Mouse (Mus musculus) cortical plate, adult 2 months (tissue): ENCODE measurements around the gene Map3k20.

Experiments
- CTCF ChIP-seq: fragments of 200-500 bp; IDR thresholded peaks from 2 replicates; pipeline ENCODE4 v1.5.1; 2011; ENCODE audit warnings: mild to moderate bottlenecking, control low read depth, low read length; ENCODE audit not compliant: insufficient read depth; ENCODE audit errors: extremely low read depth
- POLR2A ChIP-seq: fragments of 200-500 bp; IDR thresholded peaks from 2 replicates; pipeline ENCODE4 v1.6.1; 2011; ENCODE audit warnings: mild to moderate bottlenecking, low read length, control low read depth; ENCODE audit not compliant: insufficient read depth; ENCODE audit errors: extremely low read depth

DNA sequence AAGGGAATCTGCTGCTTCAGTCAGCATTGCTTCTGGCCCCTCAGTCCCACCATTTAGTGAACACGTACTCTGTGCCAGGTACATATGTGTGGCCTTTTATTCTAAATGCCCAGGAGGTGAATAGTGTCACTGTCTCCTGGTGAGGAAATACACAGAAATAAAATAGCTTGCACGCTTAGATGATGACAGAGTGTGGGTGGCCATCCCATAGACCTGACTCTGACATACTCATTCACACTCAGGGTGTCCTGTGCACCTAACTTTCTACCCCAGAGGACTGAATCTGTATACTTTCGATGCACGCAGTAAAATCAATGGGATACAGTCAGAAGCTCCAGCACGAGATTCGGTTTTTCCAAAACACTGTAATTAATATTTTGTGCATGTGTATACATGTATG lies 18.0 kb upstream of the Map3k20 start:
- TF ChIP-seq POLR2A (no peak), CTCF (no peak)
